Mouse (Mus musculus): ENCODE measurements around the gene Hist1h3g. TPM values are rescaled to one million over a fixed set of nuclear protein-coding genes. Genes with fewer than 3 reads are reported as not detected.

Hist1h3g gene
- polyA plus RNA-seq, 1 experiment = 5.5 TPM

- Histone ChIP-seq H3K27me3 (ENCODE audit: control insufficient read depth, insufficient read depth, insufficient read length) (no peaks in the 10 kb centered on the region), H3K79me3 (ENCODE audit: low read depth) (no peaks in the 10 kb centered on the region), H3K79me2 (ENCODE audit: control insufficient read depth, insufficient read depth) (no peaks in the 10 kb centered on the region), H3ac (ENCODE audit: control insufficient read depth, insufficient read length, low read depth) (no peak overlapping the region), H3K4me3 (ENCODE audit: insufficient read depth, poor library complexity, severe bottlenecking) (no peak overlapping the region), H3K36me3 (ENCODE audit: control insufficient read depth, insufficient read depth) (no peaks in the 10 kb centered on the region)
- TF ChIP-seq MAX (IDR thresholded peaks at IDR 0.05) (no peak), USF1 (IDR thresholded peaks at IDR 0.05; ENCODE audit: low read depth) (no peak), MYOD1 (IDR thresholded peaks at IDR 0.05; ENCODE audit: control insufficient read depth, insufficient read length, low read depth) (no peak), MYOG (IDR thresholded peaks at IDR 0.05; ENCODE audit: control insufficient read depth, extremely low read depth, insufficient read length) (no peak), FOSL1 (IDR thresholded peaks at IDR 0.05; ENCODE audit: insufficient read depth, low read length, poor library complexity, severe bottlenecking) (no peak), CEBPB (IDR thresholded peaks at IDR 0.05; ENCODE audit: low read depth) (no peak), CTCF (IDR thresholded peaks at IDR 0.05; ENCODE audit: control insufficient read depth, insufficient read depth, insufficient read length) (no peak)
Measured at GRCm38 (mm10) chr13:23495526-23495925, 39.7 kb upstream of the Hist1h3g start.

DNA sequence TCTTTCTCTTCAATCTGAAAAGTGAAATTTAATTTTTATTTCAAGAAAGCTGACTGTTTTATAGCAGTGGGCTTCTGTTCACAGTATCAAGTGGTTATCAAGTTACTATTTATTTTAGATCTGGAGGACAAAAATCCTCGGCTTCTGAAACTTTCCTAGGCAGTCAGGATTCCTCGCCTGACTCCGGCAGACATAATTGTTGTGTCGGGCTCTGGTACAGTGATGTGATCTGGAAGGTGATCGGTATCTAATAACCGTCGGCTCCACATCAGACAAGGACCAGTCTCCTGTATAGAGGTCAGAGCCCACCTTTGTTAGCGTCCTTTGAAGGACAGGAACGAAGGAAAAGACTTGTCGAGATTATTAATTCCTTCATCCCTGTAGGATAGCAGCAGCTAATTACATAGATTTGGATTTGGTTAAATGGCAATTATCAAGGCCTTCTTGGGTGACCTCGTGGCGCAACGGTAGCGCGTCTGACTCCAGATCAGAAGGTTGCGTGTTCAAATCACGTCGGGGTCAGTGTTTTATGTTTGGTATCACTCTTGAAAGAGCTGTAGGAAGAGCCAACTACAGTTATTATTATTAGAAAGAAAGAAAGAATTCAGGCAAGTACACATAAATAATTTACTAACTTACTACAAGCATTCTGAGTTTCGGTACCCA, 37.4 kb upstream of the Hist1h3g start:
- TF ChIP-seq FOSL1 (IDR thresholded peaks at IDR 0.05; ENCODE audit: insufficient read depth, low read length, poor library complexity, severe bottlenecking) (no peak), MAX (IDR thresholded peaks at IDR 0.05) (no peak), CEBPB (IDR thresholded peaks at IDR 0.05; ENCODE audit: low read depth) (no peak), MYOG (IDR thresholded peaks at IDR 0.05; ENCODE audit: control insufficient read depth, extremely low read depth, insufficient read length) (no peak), USF1 (IDR thresholded peaks at IDR 0.05; ENCODE audit: low read depth) (peak; percentile 6), MYOD1 (IDR thresholded peaks at IDR 0.05; ENCODE audit: control insufficient read depth, insufficient read length, low read depth) (no peak), CTCF (IDR thresholded peaks at IDR 0.05; ENCODE audit: control insufficient read depth, insufficient read depth, insufficient read length) (no peak)
- H3K4me3 ChIP-seq (ENCODE audit: insufficient read depth, poor library complexity, severe bottlenecking) = no peak overlapping the region

DNA sequence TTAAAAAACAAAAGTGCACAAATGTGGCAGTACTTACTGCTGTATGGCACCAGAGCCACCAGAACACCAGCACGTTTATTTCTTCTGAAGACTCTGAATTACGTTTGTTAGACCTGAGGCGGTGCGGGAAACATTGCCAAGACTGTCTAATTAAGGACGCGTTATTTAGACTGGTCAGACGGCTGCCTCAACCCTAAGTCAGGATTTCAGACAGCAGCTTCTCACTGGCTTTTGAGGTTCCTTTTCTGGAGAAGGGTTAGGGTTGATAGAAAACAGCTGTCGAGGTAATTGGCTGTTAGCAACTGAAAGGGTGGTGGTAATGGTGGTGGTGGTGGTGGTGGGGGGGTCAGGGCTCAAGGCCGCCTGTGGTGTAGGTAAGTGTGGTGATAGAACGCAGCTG, 36.6 kb upstream of the Hist1h3g start:
- Histone ChIP-seq H3K27me3 (ENCODE audit: control insufficient read depth, insufficient read depth, insufficient read length) (no peaks in the 10 kb centered on the region), H3K4me3 (ENCODE audit: insufficient read depth, poor library complexity, severe bottlenecking) (no peak overlapping the region), H3K36me3 (ENCODE audit: control insufficient read depth, insufficient read depth) (no peaks in the 10 kb centered on the region), H3ac (ENCODE audit: control insufficient read depth, insufficient read length, low read depth) (no peak overlapping the region), H3K79me3 (ENCODE audit: low read depth) (no peaks in the 10 kb centered on the region), H3K79me2 (ENCODE audit: control insufficient read depth, insufficient read depth) (no peaks in the 10 kb centered on the region)
- TF ChIP-seq MYOD1 (IDR thresholded peaks at IDR 0.05; ENCODE audit: control insufficient read depth, insufficient read length, low read depth) (no peak), MYOG (IDR thresholded peaks at IDR 0.05; ENCODE audit: control insufficient read depth, extremely low read depth, insufficient read length) (no peak), FOSL1 (IDR thresholded peaks at IDR 0.05; ENCODE audit: insufficient read depth, low read length, poor library complexity, severe bottlenecking) (no peak), CEBPB (IDR thresholded peaks at IDR 0.05; ENCODE audit: low read depth) (no peak), MAX (IDR thresholded peaks at IDR 0.05) (no peak), CTCF (IDR thresholded peaks at IDR 0.05; ENCODE audit: control insufficient read depth, insufficient read depth, insufficient read length) (no peak), USF1 (IDR thresholded peaks at IDR 0.05; ENCODE audit: low read depth) (no peak)

More for the DNA sequence above, 37.4 kb upstream of the Hist1h3g start:
- Histone ChIP-seq H3K79me2 (ENCODE audit: control insufficient read depth, insufficient read depth) (no peaks in the 10 kb centered on the region), H3K79me3 (ENCODE audit: low read depth) (no peaks in the 10 kb centered on the region), H3K36me3 (ENCODE audit: control insufficient read depth, insufficient read depth) (no peaks in the 10 kb centered on the region), H3ac (ENCODE audit: control insufficient read depth, insufficient read length, low read depth) (no peak overlapping the region), H3K27me3 (ENCODE audit: control insufficient read depth, insufficient read depth, insufficient read length) (no peaks in the 10 kb centered on the region)

GRCm38 (mm10) chr13:23499943-23500342, 35.3 kb upstream of the Hist1h3g start:
- Histone ChIP-seq H3K27me3 (ENCODE audit: control insufficient read depth, insufficient read depth, insufficient read length) (no peaks in the 10 kb centered on the region), H3ac (ENCODE audit: control insufficient read depth, insufficient read length, low read depth) (no peak overlapping the region), H3K4me3 (ENCODE audit: insufficient read depth, poor library complexity, severe bottlenecking) (no peak overlapping the region), H3K36me3 (ENCODE audit: control insufficient read depth, insufficient read depth) (no peaks in the 10 kb centered on the region), H3K79me3 (ENCODE audit: low read depth) (no peaks in the 10 kb centered on the region), H3K79me2 (ENCODE audit: control insufficient read depth, insufficient read depth) (no peaks in the 10 kb centered on the region)
- TF ChIP-seq FOSL1 (IDR thresholded peaks at IDR 0.05; ENCODE audit: insufficient read depth, low read length, poor library complexity, severe bottlenecking) (no peak), USF1 (IDR thresholded peaks at IDR 0.05; ENCODE audit: low read depth) (no peak), MAX (IDR thresholded peaks at IDR 0.05) (no peak), MYOD1 (IDR thresholded peaks at IDR 0.05; ENCODE audit: control insufficient read depth, insufficient read length, low read depth) (no peak), MYOG (IDR thresholded peaks at IDR 0.05; ENCODE audit: control insufficient read depth, extremely low read depth, insufficient read length) (no peak), CTCF (IDR thresholded peaks at IDR 0.05; ENCODE audit: control insufficient read depth, insufficient read depth, insufficient read length) (no peak), CEBPB (IDR thresholded peaks at IDR 0.05; ENCODE audit: low read depth) (no peak)

- no peaks in the 10 kb centered on the region for H3K36me3 ChIP-seq (ENCODE audit: control insufficient read depth, insufficient read depth)
- no peak overlapping the region for H3ac ChIP-seq (ENCODE audit: control insufficient read depth, insufficient read length, low read depth)
- no peaks in the 10 kb centered on the region for H3K79me2 ChIP-seq (ENCODE audit: control insufficient read depth, insufficient read depth)
- H3K79me3 ChIP-seq (ENCODE audit: low read depth) = no peaks in the 10 kb centered on the region
- H3K27me3 ChIP-seq (ENCODE audit: control insufficient read depth, insufficient read depth, insufficient read length) = no peaks in the 10 kb centered on the region
- TF ChIP-seq CEBPB (IDR thresholded peaks at IDR 0.05; ENCODE audit: low read depth) (peak; percentile 2), MYOD1 (IDR thresholded peaks at IDR 0.05; ENCODE audit: control insufficient read depth, insufficient read length, low read depth) (no peak)
- H3K4me3 ChIP-seq (ENCODE audit: insufficient read depth, poor library complexity, severe bottlenecking) = no peak overlapping the region
Measured at GRCm38 (mm10) chr13:23500424-23501200, 34.6 kb upstream of the Hist1h3g start.

Data from C2C12 (cell line).